Mouse (Mus musculus): Measurements from ENCODE around the gene Cebpe.

Cebpe gene

GRCm38 (mm10) chr14:54720654-54721350 lies 8.8 kb upstream of the Cebpe start:
- DNase-seq, result peak; percentile 69 to 72

DNA sequence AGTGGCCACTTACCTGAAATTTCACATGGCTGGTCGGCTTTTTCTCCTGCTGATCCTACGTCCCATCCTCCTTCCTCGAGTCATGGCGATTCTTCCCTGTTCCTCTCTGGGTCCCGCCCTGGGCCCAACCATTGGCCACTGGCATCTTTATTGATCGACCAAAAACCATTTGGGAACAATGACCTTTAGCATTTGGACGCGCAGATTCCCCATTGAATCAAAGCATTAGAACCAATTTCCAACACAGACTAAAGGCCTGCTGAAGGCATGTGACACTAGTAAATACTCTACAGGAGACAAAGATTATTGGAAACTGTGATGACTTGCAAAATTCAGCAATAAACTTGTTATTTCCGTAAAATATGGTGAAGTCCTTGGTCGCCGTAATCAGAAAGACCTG lies 8.1 kb upstream of the Cebpe start:
- no peak for DNase-seq

- DNase-seq, result no peak
These were observed 3.4 kb upstream of the Cebpe start for GRCm38 (mm10) chr14:54715402-54715801.

DNA sequence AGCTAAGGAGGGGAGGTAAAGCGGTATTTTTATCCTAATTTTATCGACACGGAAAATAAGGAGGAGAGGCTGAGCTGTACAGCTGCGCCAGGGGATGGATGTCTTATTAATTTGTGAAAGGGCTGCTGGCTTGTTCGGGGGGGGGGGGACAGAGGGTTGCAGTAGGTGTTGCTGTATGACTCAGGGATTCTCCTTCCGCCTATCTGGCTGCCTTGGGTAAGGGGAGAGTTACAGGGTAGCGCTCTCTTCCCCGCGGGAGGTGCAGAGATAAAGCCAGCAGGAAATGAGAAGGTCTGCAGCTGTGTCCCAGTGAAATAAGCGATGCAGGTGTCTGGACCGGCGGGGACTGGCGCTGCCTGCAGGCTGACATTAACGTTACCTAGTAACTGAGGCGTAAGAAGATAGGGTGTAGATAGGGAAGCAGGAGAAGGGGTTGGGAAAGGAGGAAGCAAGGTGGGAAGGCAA lies 2.7 kb upstream of the Cebpe start:
- DNase-seq, result peak; percentile 61 to 62

- peak; percentile 82 to 84 for DNase-seq
These were observed 2.1 kb upstream of the Cebpe start for GRCm38 (mm10) chr14:54714121-54714520.

DNA sequence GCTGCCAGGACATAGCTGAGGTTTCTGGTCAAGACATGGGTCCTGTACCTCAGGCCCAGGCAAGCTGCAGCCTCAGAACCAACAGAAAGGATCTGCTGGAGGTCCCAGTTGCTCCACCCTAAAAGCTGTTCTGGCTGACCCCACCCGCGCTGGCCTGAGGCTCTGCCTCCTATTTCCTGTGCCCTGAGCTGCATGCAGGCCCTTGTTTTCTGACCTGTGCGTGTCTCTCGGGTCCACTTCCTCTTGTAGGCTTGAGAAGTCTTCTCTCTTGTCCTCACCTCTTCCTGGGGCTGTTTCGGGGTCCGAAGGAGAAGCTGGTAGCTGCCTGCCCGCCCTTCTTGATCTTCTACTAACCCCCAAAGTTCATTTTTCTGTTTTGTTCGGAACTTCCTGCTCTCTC lies 887 bp upstream of the Cebpe start:
- DNase-seq, result no peak

DNA sequence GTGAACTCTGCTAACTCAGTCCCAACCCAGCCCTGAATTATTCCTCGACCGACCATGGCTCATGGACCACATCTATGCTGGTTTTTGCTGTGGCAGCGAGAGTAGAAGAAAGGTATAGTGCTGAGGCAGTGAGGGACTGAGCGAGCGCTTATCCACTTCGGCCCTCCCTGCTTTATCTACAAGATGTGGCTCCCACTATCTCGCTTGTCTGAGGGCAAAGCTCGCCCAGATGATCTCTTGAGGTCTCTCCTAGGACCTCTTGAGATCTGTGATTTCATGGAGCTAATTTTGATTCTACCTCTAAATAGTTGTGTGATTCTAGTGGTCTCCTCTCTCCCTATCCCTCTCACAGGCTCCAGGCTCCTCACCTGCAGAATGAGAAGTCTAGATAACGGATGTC lies 2.9 kb downstream of the Cebpe start:
- DNase-seq, result no peak

GRCm38 (mm10) chr14:54706589-54707320 lies 5.2 kb downstream of the Cebpe start:
- DNase-seq, result no peak

GRCm38 (mm10) chr14:54705844-54706243 lies 6.1 kb downstream of the Cebpe start:
- no peak for DNase-seq

DNA sequence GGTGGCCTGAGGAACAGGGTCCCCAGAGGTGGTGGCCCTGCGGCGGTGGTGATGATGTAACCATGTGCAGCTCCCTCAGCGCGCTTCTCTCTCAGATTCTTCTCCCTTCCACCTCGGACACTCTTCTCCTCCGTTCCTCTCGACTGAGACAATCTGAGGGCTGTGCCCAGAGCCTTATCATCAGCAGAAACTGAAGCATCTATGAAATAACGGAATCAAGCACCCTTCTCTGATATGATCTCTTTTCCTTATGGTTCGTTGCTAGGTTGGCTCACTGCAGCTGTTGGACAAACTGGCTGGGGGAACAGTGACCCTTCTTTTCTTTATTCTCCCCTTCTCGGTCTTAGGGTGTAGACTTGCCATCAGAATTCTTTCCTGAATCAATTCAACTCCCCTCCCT lies 8.8 kb downstream of the Cebpe start:
- DNase-seq, result no peak

DNA sequence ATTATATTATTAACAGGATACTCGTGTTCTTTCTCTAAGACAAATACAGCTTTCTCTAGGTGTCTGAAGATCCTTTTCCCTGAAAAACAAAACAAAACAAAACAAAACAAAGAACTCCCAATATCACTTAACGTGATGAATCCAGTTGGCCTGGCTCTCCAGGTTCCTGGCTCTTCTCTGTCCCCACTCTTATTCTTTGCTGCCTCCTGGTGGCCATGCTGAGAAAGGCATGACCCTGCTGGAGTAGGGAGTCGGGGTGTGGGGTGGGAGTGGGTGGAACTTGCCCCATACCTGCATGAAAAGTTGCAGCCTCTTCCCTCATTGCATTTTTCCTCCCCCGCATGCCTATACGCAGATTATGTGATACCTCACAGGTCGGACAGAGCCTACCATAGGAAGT lies 10.7 kb downstream of the Cebpe start:
- peak; percentile 83 to 89 for DNase-seq

GRCm38 (mm10) chr14:54699586-54699985 lies 12.4 kb downstream of the Cebpe start:
- DNase-seq, result no peak

GRCm38 (mm10) chr14:54698733-54699132 lies 13.2 kb downstream of the Cebpe start, which contains the start of gene Gm29776:
TSS of gene Gm29776 (minus strand) at chr14:54698833.
- DNase-seq, result no peak

- no peak for DNase-seq
These were observed 15.2 kb downstream of the Cebpe start for GRCm38 (mm10) chr14:54696752-54697151.

- no peak for DNase-seq
These were observed 16.9 kb downstream of the Cebpe start for GRCm38 (mm10) chr14:54695042-54695441.

DNA sequence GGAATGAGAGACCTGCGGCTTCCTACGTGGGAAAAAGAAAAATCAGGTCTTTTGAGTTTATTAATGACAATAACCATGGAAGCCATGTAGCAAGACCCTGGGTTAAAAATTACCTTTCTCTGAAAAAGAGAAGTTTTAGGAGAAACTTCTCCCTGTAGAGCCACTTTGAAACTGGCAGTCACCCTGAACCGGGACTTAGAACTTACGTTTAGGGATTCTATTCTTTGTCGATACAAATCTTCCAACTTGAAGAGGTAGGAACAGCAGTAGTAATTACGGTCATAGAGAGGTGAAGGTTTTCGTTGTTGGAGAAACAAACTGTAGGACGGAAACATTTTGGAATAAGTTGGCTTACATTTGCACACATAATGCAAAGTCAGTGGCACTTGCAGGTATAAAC lies 24.7 kb downstream of the Cebpe start:
- no peak for DNase-seq

DNA sequence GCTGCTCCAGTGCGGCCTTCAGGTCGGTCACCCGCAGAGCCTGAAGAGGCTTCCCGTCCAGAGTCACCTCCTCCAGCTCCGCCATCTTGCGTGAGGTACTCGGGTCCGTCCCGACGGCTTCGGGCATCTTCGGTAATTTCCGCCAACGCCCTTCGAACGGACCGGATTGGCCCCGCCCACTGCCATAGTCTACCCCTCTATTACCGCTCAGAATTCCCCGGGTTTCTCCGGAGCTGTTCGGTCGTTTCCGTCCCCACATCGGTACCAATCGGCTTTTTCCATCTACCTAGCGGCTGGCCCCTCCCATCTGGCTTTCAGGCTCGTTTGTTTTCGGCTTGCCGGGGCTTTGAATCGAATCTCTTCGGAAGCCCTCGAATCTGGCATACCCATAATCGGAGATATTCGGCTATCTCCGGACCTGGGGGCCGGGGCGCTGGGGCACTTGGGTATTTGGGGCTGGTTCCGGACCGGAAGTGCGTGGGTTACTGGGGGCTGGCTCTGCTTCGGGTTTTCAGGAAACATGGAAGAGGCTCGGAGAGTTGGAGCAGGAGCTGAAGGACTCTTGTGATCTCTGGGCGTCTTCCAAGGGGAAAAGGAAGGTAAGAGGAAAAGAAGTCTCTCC lies 25.3 kb downstream of the Cebpe start, which contains the start of gene Acin1:
Gene Acin1, minus strand, starts transcription at position 410 of the 622 bp plus-strand sequence.
- DNase-seq, result peak; percentile 100

- DNase-seq, result no peak
These were observed 25.9 kb downstream of the Cebpe start, which contains the start of gene 1700123O20Rik for GRCm38 (mm10) chr14:54686063-54686521. TSS of gene 1700123O20Rik (plus strand) at chr14:54686216.

- DNase-seq, result no peak
These were observed 26.5 kb downstream of the Cebpe start for GRCm38 (mm10) chr14:54685471-54685870.

- no peak for DNase-seq
These were observed 29.6 kb downstream of the Cebpe start for GRCm38 (mm10) chr14:54682396-54682795.

DNA sequence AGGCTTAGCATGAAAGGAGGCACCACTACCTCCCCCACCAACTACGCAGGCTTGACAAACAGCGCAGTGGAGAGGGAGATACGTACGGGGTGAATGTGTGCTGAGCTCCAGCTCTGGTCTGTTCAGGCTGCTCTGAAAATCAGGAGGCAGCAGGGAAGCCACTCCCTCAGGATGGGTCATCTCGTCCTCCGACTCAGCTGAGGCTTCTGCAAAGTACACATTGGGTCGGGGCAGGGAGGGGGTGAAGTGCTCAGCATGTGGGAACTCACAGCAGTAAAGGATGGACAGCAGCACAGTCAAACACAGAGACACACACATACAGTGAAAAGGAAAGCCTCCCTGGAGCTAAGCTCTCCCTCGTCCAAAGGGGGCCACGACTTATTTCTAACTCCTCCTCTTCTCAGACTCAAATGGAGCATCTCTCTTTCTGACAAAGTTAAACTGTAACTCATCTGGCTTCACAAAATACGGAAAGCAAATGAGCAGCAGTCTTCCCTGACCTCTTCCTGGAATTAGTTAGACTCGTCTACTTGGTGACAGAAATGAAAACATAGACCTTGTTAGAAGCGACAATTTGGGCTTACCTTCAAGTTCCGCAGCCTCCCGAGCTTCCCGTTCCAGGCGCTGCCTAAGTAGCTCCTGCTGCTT lies 33.2 kb downstream of the Cebpe start:
- DNase-seq, result no peak

DNA sequence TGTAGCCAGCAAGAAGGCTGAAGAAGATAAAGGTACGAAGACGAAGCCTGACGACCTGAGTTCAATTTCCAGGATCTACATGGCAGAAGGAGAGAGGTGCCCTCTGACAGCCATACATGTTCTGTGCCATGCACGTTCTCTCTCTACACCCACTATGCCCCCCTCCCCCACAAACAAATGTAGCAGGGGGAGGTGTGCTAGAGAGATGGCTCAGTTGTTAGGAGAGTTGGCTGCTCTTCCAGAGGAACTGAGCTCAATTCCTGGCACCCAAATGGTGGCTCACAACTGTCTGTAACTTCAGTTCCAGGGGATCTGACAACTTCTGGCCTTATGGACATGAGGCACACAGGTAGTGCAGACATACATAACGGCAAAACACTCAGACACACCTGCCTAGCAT lies 35.7 kb downstream of the Cebpe start:
- DNase-seq, result no peak

- no peak for DNase-seq
These were observed 37.7 kb downstream of the Cebpe start for GRCm38 (mm10) chr14:54674317-54674716.

Data from cerebellum, postnatal 25 days (tissue).